Mouse (Mus musculus): ENCODE results near the gene Txndc15. TPM values are rescaled to one million over a fixed set of nuclear protein-coding genes. Genes with fewer than 3 reads are reported as not detected.

The Txndc15 gene
- polyA plus RNA-seq, 1 experiment from 2014 or later = 91.7 TPM

GRCm38 (mm10) chr13:55721516-55721915 is 7.1 kb downstream of the Txndc15 start:
- H3K27me3 ChIP-seq (ENCODE audit: control insufficient read depth, insufficient read depth, low read length) = no peaks in the 10 kb centered on the region
- no peak overlapping the region for H3K27ac ChIP-seq (replicated peaks; ENCODE audit: low read depth, low read length)
- DNase-seq (ENCODE audit: low spot score) = no peak
- ATAC-seq (ENCODE audit: insufficient number of reproducible peaks, low FRiP score, low TSS enrichment, low read depth) = no peak
- no peak overlapping the region for H3K4me2 ChIP-seq (ENCODE audit: low read depth, severe bottlenecking)
- no peaks in the 10 kb centered on the region for H3K4me1 ChIP-seq (ENCODE audit: control insufficient read depth, insufficient read depth, low read length)
- 78% methylated on average over 8 of the region's 8 CpGs for WGBS
- no peak overlapping the region for H3K4me3 ChIP-seq (ENCODE audit: low read depth, low read length)
- no peak overlapping the region for H3K9ac ChIP-seq (ENCODE audit: low read length)
- no peaks in the 10 kb centered on the region for H3K9me3 ChIP-seq (ENCODE audit: control insufficient read depth, low read length)
- peaks cover 10% of the 10 kb centered on the region for H3K36me3 ChIP-seq (ENCODE audit: control insufficient read depth, insufficient read depth, low read length)

- Histone ChIP-seq H3K4me2 (ENCODE audit: low read depth, severe bottlenecking) (no peak overlapping the region), H3K4me3 (ENCODE audit: low read depth, low read length) (no peak overlapping the region), H3K9me3 (ENCODE audit: control insufficient read depth, low read length) (no peaks in the 10 kb centered on the region), H3K27ac (replicated peaks; ENCODE audit: low read depth, low read length) (no peak overlapping the region), H3K36me3 (ENCODE audit: control insufficient read depth, insufficient read depth, low read length) (peaks cover 10% of the 10 kb centered on the region), H3K9ac (ENCODE audit: low read length) (no peak overlapping the region), H3K27me3 (ENCODE audit: control insufficient read depth, insufficient read depth, low read length) (no peaks in the 10 kb centered on the region), H3K4me1 (ENCODE audit: control insufficient read depth, insufficient read depth, low read length) (no peaks in the 10 kb centered on the region)
- DNase-seq (ENCODE audit: low spot score) (no peak), ATAC-seq (ENCODE audit: insufficient number of reproducible peaks, low FRiP score, low TSS enrichment, low read depth) (no peak)
- 88% methylated on average over 2 of the region's 2 CpGs for WGBS
Observed at GRCm38 (mm10) chr13:55721995-55722394, 7.5 kb downstream of the Txndc15 start.

GRCm38 (mm10) chr13:55726598-55727119 is 12.2 kb downstream of the Txndc15 start:
- peak overlapping the region; percentile 40 for H3K4me3 ChIP-seq (ENCODE audit: low read depth, low read length)
- DNase-seq (ENCODE audit: low spot score) (no peak), ATAC-seq (ENCODE audit: insufficient number of reproducible peaks, low FRiP score, low TSS enrichment, low read depth) (no peak)
- peak overlapping the region; percentile 73 for H3K9ac ChIP-seq (ENCODE audit: low read length)
- H3K4me1 ChIP-seq (ENCODE audit: control insufficient read depth, insufficient read depth, low read length) = no peaks in the 10 kb centered on the region
- H3K4me2 ChIP-seq (ENCODE audit: low read depth, severe bottlenecking) = peak overlapping the region; percentile 54
- H3K27ac ChIP-seq (replicated peaks; ENCODE audit: low read depth, low read length) = peak overlapping the region; percentile 95
- WGBS = 2% methylated on average over 4 of the region's 4 CpGs
- H3K9me3 ChIP-seq (ENCODE audit: control insufficient read depth, low read length) = no peaks in the 10 kb centered on the region
- H3K36me3 ChIP-seq (ENCODE audit: control insufficient read depth, insufficient read depth, low read length) = peaks cover 2% of the 10 kb centered on the region; the same call in 1 of the 2 replicates
- no peaks in the 10 kb centered on the region for H3K27me3 ChIP-seq (ENCODE audit: control insufficient read depth, insufficient read depth, low read length)

GRCm38 (mm10) chr13:55727120-55727838 is 12.8 kb downstream of the Txndc15 start, which contains the start of gene Pcbd2:
Gene Pcbd2 (plus strand): TSS chr13:55727368.
- Histone ChIP-seq H3K9me3 (ENCODE audit: control insufficient read depth, low read length) (no peaks in the 10 kb centered on the region), H3K27me3 (ENCODE audit: control insufficient read depth, insufficient read depth, low read length) (no peaks in the 10 kb centered on the region), H3K27ac (replicated peaks; ENCODE audit: low read depth, low read length) (peak within 1 kb of the TSS; percentile 95), H3K4me2 (ENCODE audit: low read depth, severe bottlenecking) (peak within 1 kb of the TSS; percentile 54), H3K9ac (ENCODE audit: low read length) (peak within 1 kb of the TSS; percentile 73), H3K36me3 (ENCODE audit: control insufficient read depth, insufficient read depth, low read length) (peaks cover 2% of the 10 kb centered on the region; the same call in 1 of the 2 replicates), H3K4me3 (ENCODE audit: low read depth, low read length) (peak within 1 kb of the TSS; percentile 40), H3K4me1 (ENCODE audit: control insufficient read depth, insufficient read depth, low read length) (no peaks in the 10 kb centered on the region)
- peak; percentile 88 for DNase-seq (ENCODE audit: low spot score)
- ATAC-seq (ENCODE audit: insufficient number of reproducible peaks, low FRiP score, low TSS enrichment, low read depth) = peak; percentile 72
- WGBS = under 1% methylated on average over 64 of the region's 73 CpGs

GRCm38 (mm10) chr13:55727839-55728238 is 13.4 kb downstream of the Txndc15 start:
- ATAC-seq (ENCODE audit: insufficient number of reproducible peaks, low FRiP score, low TSS enrichment, low read depth) (peak; percentile 69; the same call in 1 of the 2 replicates), DNase-seq (ENCODE audit: low spot score) (peak; percentile 78)
- Histone ChIP-seq H3K4me2 (ENCODE audit: low read depth, severe bottlenecking) (peak overlapping the region; percentile 54), H3K9me3 (ENCODE audit: control insufficient read depth, low read length) (no peaks in the 10 kb centered on the region), H3K9ac (ENCODE audit: low read length) (peak overlapping the region; percentile 73), H3K4me3 (ENCODE audit: low read depth, low read length) (peak overlapping the region; percentile 40), H3K27ac (replicated peaks; ENCODE audit: low read depth, low read length) (peak overlapping the region; percentile 95), H3K36me3 (ENCODE audit: control insufficient read depth, insufficient read depth, low read length) (peaks cover 2% of the 10 kb centered on the region; the same call in 1 of the 2 replicates), H3K27me3 (ENCODE audit: control insufficient read depth, insufficient read depth, low read length) (no peaks in the 10 kb centered on the region), H3K4me1 (ENCODE audit: control insufficient read depth, insufficient read depth, low read length) (no peaks in the 10 kb centered on the region)
- 4% methylated on average over 19 of the region's 19 CpGs for WGBS

GRCm38 (mm10) chr13:55730716-55731115 is 16.3 kb downstream of the Txndc15 start:
- Histone ChIP-seq H3K4me1 (ENCODE audit: control insufficient read depth, insufficient read depth, low read length) (0 out of 2 replicates have a peak, but pooled peaks cover 7% of the 10 kb centered on the region), H3K9ac (ENCODE audit: low read length) (no peak overlapping the region), H3K9me3 (ENCODE audit: control insufficient read depth, low read length) (no peaks in the 10 kb centered on the region), H3K27ac (replicated peaks; ENCODE audit: low read depth, low read length) (no peak overlapping the region), H3K36me3 (ENCODE audit: control insufficient read depth, insufficient read depth, low read length) (peaks cover under 1% of the 10 kb centered on the region; the same call in 1 of the 2 replicates), H3K27me3 (ENCODE audit: control insufficient read depth, insufficient read depth, low read length) (no peaks in the 10 kb centered on the region), H3K4me3 (ENCODE audit: low read depth, low read length) (no peak overlapping the region), H3K4me2 (ENCODE audit: low read depth, severe bottlenecking) (no peak overlapping the region)
- ATAC-seq (ENCODE audit: insufficient number of reproducible peaks, low FRiP score, low TSS enrichment, low read depth) (no peak), DNase-seq (ENCODE audit: low spot score) (no peak)
- WGBS = 93% methylated on average over 7 of the region's 7 CpGs

GRCm38 (mm10) chr13:55732121-55732520 is 17.7 kb downstream of the Txndc15 start:
- Histone ChIP-seq H3K4me2 (ENCODE audit: low read depth, severe bottlenecking) (no peak overlapping the region), H3K27me3 (ENCODE audit: control insufficient read depth, insufficient read depth, low read length) (no peaks in the 10 kb centered on the region), H3K36me3 (ENCODE audit: control insufficient read depth, insufficient read depth, low read length) (no peaks in the 10 kb centered on the region), H3K4me1 (ENCODE audit: control insufficient read depth, insufficient read depth, low read length) (0 out of 2 replicates have a peak, but pooled peaks cover 7% of the 10 kb centered on the region), H3K9ac (ENCODE audit: low read length) (no peak overlapping the region), H3K9me3 (ENCODE audit: control insufficient read depth, low read length) (no peaks in the 10 kb centered on the region), H3K4me3 (ENCODE audit: low read depth, low read length) (no peak overlapping the region), H3K27ac (replicated peaks; ENCODE audit: low read depth, low read length) (no peak overlapping the region)
- ATAC-seq (ENCODE audit: insufficient number of reproducible peaks, low FRiP score, low TSS enrichment, low read depth) (no peak), DNase-seq (ENCODE audit: low spot score) (no peak)
- 87% methylated on average over 2 of the region's 2 CpGs for WGBS

- DNase-seq (ENCODE audit: low spot score) = no peak
- H3K4me2 ChIP-seq (ENCODE audit: low read depth, severe bottlenecking) = no peak overlapping the region
- no peaks in the 10 kb centered on the region for H3K36me3 ChIP-seq (ENCODE audit: control insufficient read depth, insufficient read depth, low read length)
- H3K27me3 ChIP-seq (ENCODE audit: control insufficient read depth, insufficient read depth, low read length) = no peaks in the 10 kb centered on the region
- peak overlapping the region; percentile 55 for H3K27ac ChIP-seq (replicated peaks; ENCODE audit: low read depth, low read length)
- H3K4me3 ChIP-seq (ENCODE audit: low read depth, low read length) = no peak overlapping the region
- H3K9ac ChIP-seq (ENCODE audit: low read length) = no peak overlapping the region; the same call in 1 of the 2 replicates
- no peak for ATAC-seq (ENCODE audit: insufficient number of reproducible peaks, low FRiP score, low TSS enrichment, low read depth)
- 51% methylated on average over 22 of the region's 22 CpGs for WGBS
- H3K9me3 ChIP-seq (ENCODE audit: control insufficient read depth, low read length) = no peaks in the 10 kb centered on the region
- H3K4me1 ChIP-seq (ENCODE audit: control insufficient read depth, insufficient read depth, low read length) = 0 out of 2 replicates have a peak, but pooled peaks cover 7% of the 10 kb centered on the region
Observed at GRCm38 (mm10) chr13:55733628-55734502, 19.4 kb downstream of the Txndc15 start.

Measured in limb, embryonic 11.5 days (tissue).